Mouse (Mus musculus) C2C12 (cell line): ENCODE results near the gene 1700012B07Rik.

ENCODE experiments used
- CTCF ChIP-seq: IDR thresholded peaks from one replicate; pipeline ENCODE4 v1.5.1; 2011; ENCODE audit not compliant: control insufficient read depth, insufficient read depth, insufficient read length
- MAX ChIP-seq: IDR thresholded peaks from one replicate; pipeline ENCODE4 v1.6.1; 2011; ENCODE audit warnings: mild to moderate bottlenecking, control low read depth

DNA sequence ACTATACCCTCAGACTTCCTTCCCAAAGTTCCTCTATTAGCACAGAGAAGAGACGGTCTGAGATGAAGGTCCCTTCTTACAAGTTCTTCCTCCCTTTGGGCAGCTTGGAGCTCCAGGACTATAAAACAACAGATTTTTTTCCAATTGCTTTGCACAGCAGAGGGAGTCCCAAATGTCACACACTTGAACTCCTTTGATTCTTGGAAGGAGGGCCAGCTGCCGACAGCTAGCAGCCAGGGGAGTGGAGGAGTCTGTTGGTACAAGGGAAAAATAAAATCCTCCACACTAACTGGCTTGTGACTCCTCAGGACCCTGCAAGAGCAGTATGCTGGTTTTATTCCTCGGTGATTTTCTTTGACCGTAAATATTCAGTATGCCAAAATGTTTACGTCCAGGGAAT, 16.6 kb upstream of the 1700012B07Rik start:
- TF ChIP-seq CTCF = no peak
- no peak for TF ChIP-seq MAX
